Mouse (Mus musculus) stomach, embryonic 14.5 days (tissue): ENCODE measurements at regions not wholly inside any gene's neighbourhood (a gene's known extent, or its start where the extent isn't known, plus 50 kb on each side); places are given as distances from the start of the nearest gene placed in this dataset.

ENCODE experiments used
- ATAC-seq: fragments of 200-750 bp; cut with Nextera tagmentation; 2 replicates; pipeline ENCODE4 v1.8.0; 2017; ENCODE audit warnings: low read depth, moderate TSS enrichment; ENCODE audit not compliant: insufficient number of reproducible peaks, insufficient read depth, low FRiP score
- H3K27ac ChIP-seq: fragments of 300-500 bp; sonication (generic); 2 replicates; pipeline ENCODE4 v1.5.1; 2014; ENCODE audit warnings: mild to moderate bottlenecking, low read length, moderate library complexity, mixed read lengths
- H3K27me3 ChIP-seq: fragments of 300-500 bp; sonication (generic); 2 replicates; pipeline ENCODE4 v1.6.1; 2014; ENCODE audit warnings: low read length, control low read depth, mixed read lengths; ENCODE audit not compliant: control insufficient read depth, insufficient read depth
- H3K36me3 ChIP-seq: fragments of 300-500 bp; sonication (generic); 2 replicates; pipeline ENCODE4 v1.6.1; 2014; ENCODE audit warnings: mild to moderate bottlenecking, control low read depth, low read length, moderate library complexity, mixed read lengths; ENCODE audit not compliant: control insufficient read depth, insufficient read depth
- H3K4me1 ChIP-seq: fragments of 300-500 bp; sonication (generic); 2 replicates; pipeline ENCODE4 v1.6.1; 2014; ENCODE audit warnings: low read length, control low read depth, mixed read lengths; ENCODE audit not compliant: control insufficient read depth, insufficient read depth
- H3K4me2 ChIP-seq: fragments of 300-500 bp; sonication (generic); replicated peaks from 2 replicates; pipeline ENCODE4 v1.6.1; 2014; ENCODE audit warnings: low read depth, low read length, control low read depth
- H3K4me3 ChIP-seq: fragments of 300-500 bp; sonication (generic); 2 replicates; pipeline ENCODE4 v1.5.1; 2014; ENCODE audit warnings: low read depth, low read length, control low read depth
- H3K9ac ChIP-seq: fragments of 300-500 bp; sonication (generic); replicated peaks from 2 replicates; pipeline ENCODE4 v1.6.1; 2014; ENCODE audit warnings: low read depth, mild to moderate bottlenecking, control low read depth, low read length, moderate library complexity, mixed read lengths
- H3K9me3 ChIP-seq: fragments of 300-500 bp; sonication (generic); 2 replicates; pipeline ENCODE4 v1.6.1; 2016; ENCODE audit warnings: low read depth, low read length, control low read depth; ENCODE audit not compliant: control insufficient read depth
- WGBS: fragments of 180-500 bp; shearing (Covaris S2); extraction: QIAGEN DNeasy Blood & Tissue Kit; methylation state at CpG from one replicate; pipeline ENCODE4 v1.1.7; 2014; 5-methylcytosine and 5-hydroxymethylcytosine counted together

GRCm38 (mm10) chr12:97921349-97922264, 337.7 kb downstream of the Galc start:
- no peak for ATAC-seq
- no peaks in the 10 kb centered on the region for H3K9me3 ChIP-seq
- WGBS = 66% methylated on average over 21 of the region's 21 CpGs
- H3K4me2 ChIP-seq = no peak overlapping the region
- no peaks in the 10 kb centered on the region for H3K36me3 ChIP-seq
- no peak overlapping the region for H3K27ac ChIP-seq
- H3K4me3 ChIP-seq = no peak overlapping the region
- no peak overlapping the region for H3K9ac ChIP-seq
- H3K27me3 ChIP-seq = no peaks in the 10 kb centered on the region
- H3K4me1 ChIP-seq = no peaks in the 10 kb centered on the region

DNA sequence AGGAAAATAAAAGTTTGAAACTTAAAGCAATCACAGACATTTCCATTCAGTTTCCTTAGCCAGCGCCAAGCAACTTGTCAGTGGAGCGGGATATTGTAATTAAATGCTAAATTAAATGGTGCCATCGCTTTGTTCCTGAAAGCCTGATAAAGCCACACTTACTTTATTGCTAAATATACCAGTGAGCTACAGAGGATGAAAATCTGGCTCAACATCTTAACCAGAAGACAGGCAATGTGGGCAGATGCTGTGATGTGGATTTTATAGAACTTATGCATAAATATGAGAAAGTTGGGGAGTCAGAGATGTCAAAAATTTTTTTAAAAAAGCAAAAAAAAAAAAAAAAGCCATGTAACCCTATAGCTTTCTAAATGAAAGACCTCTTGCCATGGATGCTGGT, 340.8 kb downstream of the Galc start:
- no peaks in the 10 kb centered on the region for H3K27me3 ChIP-seq
- no peak overlapping the region for H3K9ac ChIP-seq
- H3K36me3 ChIP-seq = no peaks in the 10 kb centered on the region
- H3K27ac ChIP-seq = no peak overlapping the region
- ATAC-seq = no peak
- no peaks in the 10 kb centered on the region for H3K9me3 ChIP-seq
- 92% methylated on average over 3 of the region's 3 CpGs for whole genome bisulfite sequencing
- H3K4me1 ChIP-seq = no peaks in the 10 kb centered on the region
- H3K4me2 ChIP-seq = no peak overlapping the region
- H3K4me3 ChIP-seq = no peak overlapping the region

DNA sequence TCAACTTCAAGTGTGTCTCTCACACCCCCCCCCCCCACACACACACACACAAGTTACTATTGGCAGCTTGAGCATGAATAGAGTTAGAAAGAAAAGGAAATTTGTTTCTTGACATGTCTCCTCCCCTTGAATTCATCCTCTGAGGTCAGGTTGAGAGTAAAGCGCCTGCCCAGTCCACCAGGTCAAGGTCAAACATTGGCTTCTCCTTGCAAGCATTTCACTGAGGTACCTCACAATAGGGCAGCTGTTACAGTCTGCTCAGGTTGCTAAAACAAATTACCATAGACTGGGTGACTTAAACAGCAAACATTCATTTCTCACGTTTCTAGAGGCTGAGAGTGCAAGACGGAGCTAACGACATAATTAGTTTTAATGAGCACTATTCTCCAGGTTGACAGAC, 344.2 kb downstream of the Galc start:
- no peak overlapping the region for H3K4me3 ChIP-seq
- no peaks in the 10 kb centered on the region for H3K36me3 ChIP-seq
- H3K9me3 ChIP-seq = no peaks in the 10 kb centered on the region
- H3K27ac ChIP-seq = no peak overlapping the region
- H3K27me3 ChIP-seq = no peaks in the 10 kb centered on the region
- ATAC-seq = no peak
- WGBS = 86% methylated on average over 4 of the region's 4 CpGs
- H3K4me1 ChIP-seq = no peaks in the 10 kb centered on the region
- no peak overlapping the region for H3K9ac ChIP-seq
- no peak overlapping the region for H3K4me2 ChIP-seq

GRCm38 (mm10) chr12:97912730-97913129, 346.5 kb downstream of the Galc start:
- no peak overlapping the region for H3K27ac ChIP-seq
- no peak for ATAC-seq
- no peak overlapping the region for H3K4me3 ChIP-seq
- H3K36me3 ChIP-seq = no peaks in the 10 kb centered on the region
- H3K9me3 ChIP-seq = no peaks in the 10 kb centered on the region
- no peak overlapping the region for H3K4me2 ChIP-seq
- no peak overlapping the region for H3K9ac ChIP-seq
- H3K4me1 ChIP-seq = no peaks in the 10 kb centered on the region
- no peaks in the 10 kb centered on the region for H3K27me3 ChIP-seq
- 79% methylated on average over 1 of the region's 1 CpGs for WGBS

DNA sequence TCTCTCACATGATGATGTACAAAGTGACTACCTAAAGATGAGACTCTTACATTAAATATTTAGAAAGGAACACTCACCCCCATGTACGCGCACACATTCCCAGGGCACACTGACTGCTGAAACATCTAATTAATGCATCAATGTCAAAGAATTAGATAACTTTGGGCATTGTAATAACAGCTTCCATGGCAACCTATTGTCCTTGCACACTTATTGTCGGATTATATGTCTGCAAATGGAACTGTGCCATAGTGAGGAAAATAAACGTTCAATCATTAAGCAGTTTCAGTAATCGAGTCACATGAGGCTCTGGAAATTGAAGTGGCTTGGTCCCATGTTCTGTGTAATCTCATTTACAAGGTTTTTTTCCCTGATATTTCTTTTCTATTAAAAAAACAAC, 360.0 kb downstream of the Galc start:
- no peaks in the 10 kb centered on the region for H3K4me1 ChIP-seq
- no peak overlapping the region for H3K9ac ChIP-seq
- no peaks in the 10 kb centered on the region for H3K27me3 ChIP-seq
- no peaks in the 10 kb centered on the region for H3K9me3 ChIP-seq
- H3K4me3 ChIP-seq = no peak overlapping the region
- H3K27ac ChIP-seq = no peak overlapping the region
- no peak for ATAC-seq
- H3K36me3 ChIP-seq = no peaks in the 10 kb centered on the region
- 63% methylated on average over 5 of the region's 5 CpGs for WGBS
- no peak overlapping the region for H3K4me2 ChIP-seq

DNA sequence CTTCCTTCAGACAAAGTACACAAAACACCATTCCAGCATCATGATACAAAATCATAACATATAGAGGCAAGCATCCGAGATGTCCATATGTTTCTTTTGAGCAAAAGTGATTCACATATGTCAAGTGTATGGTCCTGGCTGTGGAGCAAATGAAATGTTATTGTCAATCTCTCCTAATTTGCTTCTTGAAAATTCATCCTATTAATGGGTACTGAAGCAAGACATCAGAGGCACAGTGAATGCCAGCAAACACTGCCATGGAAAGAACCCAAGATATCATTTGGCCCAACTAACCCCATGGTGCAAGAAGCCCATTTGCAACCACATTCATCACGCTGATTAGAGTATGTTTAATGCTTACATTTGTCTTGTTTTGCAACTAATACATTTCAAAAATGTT, 361.1 kb downstream of the Galc start:
- Histone ChIP-seq H3K36me3 (no peaks in the 10 kb centered on the region), H3K4me1 (no peaks in the 10 kb centered on the region), H3K9me3 (no peaks in the 10 kb centered on the region), H3K27me3 (no peaks in the 10 kb centered on the region), H3K4me3 (no peak overlapping the region), H3K27ac (no peak overlapping the region), H3K9ac (no peak overlapping the region), H3K4me2 (no peak overlapping the region)
- 93% methylated on average over 2 of the region's 2 CpGs for WGBS
- ATAC-seq = no peak

DNA sequence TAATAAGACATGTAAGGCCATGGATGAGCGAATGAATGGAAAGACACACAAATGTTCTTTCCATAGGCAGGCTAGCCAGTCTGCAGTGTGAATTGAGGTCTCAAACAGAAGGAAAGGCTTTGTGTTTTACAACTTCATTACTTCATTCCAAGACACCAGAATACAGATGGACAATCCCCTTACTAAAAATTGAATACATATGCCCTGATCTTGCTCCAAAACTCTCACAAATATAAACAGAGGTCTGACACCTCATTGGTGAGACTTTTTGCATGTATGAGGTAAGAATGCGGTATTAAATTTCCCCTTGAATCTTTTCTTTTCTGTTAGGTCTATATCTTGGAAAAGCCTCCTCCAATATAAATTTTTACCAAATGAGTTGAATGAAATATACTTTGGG, 363.3 kb downstream of the Galc start:
- no peaks in the 10 kb centered on the region for H3K9me3 ChIP-seq
- no peaks in the 10 kb centered on the region for H3K36me3 ChIP-seq
- H3K27ac ChIP-seq = no peak overlapping the region
- H3K4me2 ChIP-seq = no peak overlapping the region
- no peaks in the 10 kb centered on the region for H3K27me3 ChIP-seq
- ATAC-seq = no peak
- no peaks in the 10 kb centered on the region for H3K4me1 ChIP-seq
- 86% methylated on average over 2 of the region's 2 CpGs for WGBS
- H3K4me3 ChIP-seq = no peak overlapping the region
- no peak overlapping the region for H3K9ac ChIP-seq

DNA sequence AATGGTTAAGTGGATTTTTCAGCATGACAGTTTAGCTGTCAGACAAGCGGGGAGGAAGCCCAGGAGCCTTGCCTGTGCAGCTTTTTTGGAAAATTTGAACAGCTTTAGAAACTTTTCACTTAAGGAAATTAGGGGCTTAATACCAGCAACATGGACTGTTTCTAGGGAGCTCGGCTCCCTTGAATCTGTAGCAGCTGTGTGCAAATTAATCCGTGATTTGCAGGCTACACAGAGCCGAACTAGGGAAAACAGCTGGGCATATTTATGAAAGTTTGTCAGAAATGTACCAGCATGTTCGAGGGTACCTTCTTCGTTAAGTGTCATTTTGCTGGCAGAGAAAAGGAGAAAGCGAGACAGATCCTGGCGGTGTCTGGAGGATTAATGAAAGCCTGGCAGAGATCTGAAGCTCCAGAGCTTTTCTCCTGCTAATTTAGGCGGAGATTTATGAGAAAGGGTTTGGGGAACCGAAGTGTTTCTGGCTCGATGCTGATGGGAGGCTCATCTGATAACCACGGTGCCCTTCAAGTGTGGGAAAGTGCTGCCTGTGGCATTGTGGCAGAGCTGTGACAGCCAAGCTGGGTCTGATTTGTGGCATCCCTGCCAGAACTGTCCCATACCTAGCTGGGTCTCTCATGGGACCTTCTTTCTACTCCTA, 370.3 kb downstream of the Galc start:
- WGBS = 14% methylated on average over 12 of the region's 12 CpGs
- Histone ChIP-seq H3K4me3 (peak overlapping the region; percentile 2; the same call in 1 of the 2 replicates), H3K27ac (no peak overlapping the region), H3K9me3 (no peaks in the 10 kb centered on the region), H3K4me2 (peak overlapping the region; percentile 20; the same call in 1 of the 2 replicates), H3K4me1 (no peaks in the 10 kb centered on the region), H3K27me3 (no peaks in the 10 kb centered on the region), H3K36me3 (no peaks in the 10 kb centered on the region), H3K9ac (no peak overlapping the region)
- ATAC-seq = no peak
